Mouse (Mus musculus) inflammation-experienced regulatory T-cells, adult 16 weeks (primary cell): Measurements from ENCODE around the gene Hist1h1d. TPM values are rescaled to one million over a fixed set of nuclear protein-coding genes. Genes with fewer than 3 reads are reported as not detected.

Source experiments
- polyA plus RNA-seq: library from polyadenylated mRNA; unstranded; fragments of 100-300 nt; shearing (Covaris generic); gene quantifications from one replicate; pipeline ENCODE4 v1.2.1, GENCODE M21; 2017

The Hist1h1d gene
- polyA plus RNA-seq = 0.40 TPM

GRCm38 (mm10) chr13:23552962-23553361, at the start of gene Hist1h1d:
TSS of gene Hist1h1d (plus strand) at chr13:23553262.

GRCm38 (mm10) chr13:23530901-23531875, 21.9 kb upstream of the Hist1h1d start, which contains the start of gene Hist1h4h:
TSS of gene Hist1h4h (plus strand) at chr13:23531050.

GRCm38 (mm10) chr13:23533560-23534367, 19.3 kb upstream of the Hist1h1d start, which contains the start of gene Hist1h2af:
TSS of gene Hist1h2af (plus strand) at chr13:23533906.

GRCm38 (mm10) chr13:23535137-23536075, 17.7 kb upstream of the Hist1h1d start, which contains the start of gene Hist1h3g:
TSS of gene Hist1h3g (plus strand) at chr13:23535422.

GRCm38 (mm10) chr13:23542999-23543607, 10.0 kb upstream of the Hist1h1d start, which contains the start of gene Hist1h2bh:
TSS of gene Hist1h2bh (minus strand) at chr13:23543392.

GRCm38 (mm10) chr13:23543965-23544786, 8.9 kb upstream of the Hist1h1d start, which contains the start of gene Hist1h3f:
TSS of gene Hist1h3f (plus strand) at chr13:23544052.

GRCm38 (mm10) chr13:23551146-23551834, 1.8 kb upstream of the Hist1h1d start, which contains the start of gene Hist1h4f:
TSS of gene Hist1h4f (minus strand) at chr13:23551648.

GRCm38 (mm10) chr13:23561883-23562659, 9.0 kb downstream of the Hist1h1d start, which contains the start of gene Hist1h3e:
TSS of gene Hist1h3e (minus strand) at chr13:23562369.

GRCm38 (mm10) chr13:23571022-23571503, 18.0 kb downstream of the Hist1h1d start, which contains the start of the genes Hist1h2ae and Hist1h2bg:
TSS of gene Hist1h2ae (minus strand) at chr13:23571220.
TSS of gene Hist1h2bg (plus strand) at chr13:23571396.

GRCm38 (mm10) chr13:23573898-23574524, 20.9 kb downstream of the Hist1h1d start, which contains the start of the genes Hist1h2bf and Hist1h2ad:
TSS of gene Hist1h2bf (minus strand) at chr13:23574196.
TSS of gene Hist1h2ad (plus strand) at chr13:23574381.

GRCm38 (mm10) chr13:23575271-23575851, 22.3 kb downstream of the Hist1h1d start, which contains the start of gene Hist1h3d:
TSS of gene Hist1h3d (plus strand) at chr13:23575763.

GRCm38 (mm10) chr13:23581408-23582218, 28.6 kb downstream of the Hist1h1d start, which contains the start of gene Hist1h4d:
TSS of gene Hist1h4d (plus strand) at chr13:23581598.

